Mouse (Mus musculus) adrenal gland, postnatal 36 days (tissue): ENCODE measurements at regions not wholly inside any gene's neighbourhood (a gene's known extent, or its start where the extent isn't known, plus 50 kb on each side); places are given as distances from the start of the nearest gene placed in this dataset.
A peak's percentile ranks its signal among the peaks of the same experiment; 100 is the strongest.

Experiments used
- DNase-seq, 2 experiments: peaks; one replicate each; pipeline ENCODE4 v3.0.0; 2021; ENCODE audit warnings: mixed read lengths in 1 of 2

DNA sequence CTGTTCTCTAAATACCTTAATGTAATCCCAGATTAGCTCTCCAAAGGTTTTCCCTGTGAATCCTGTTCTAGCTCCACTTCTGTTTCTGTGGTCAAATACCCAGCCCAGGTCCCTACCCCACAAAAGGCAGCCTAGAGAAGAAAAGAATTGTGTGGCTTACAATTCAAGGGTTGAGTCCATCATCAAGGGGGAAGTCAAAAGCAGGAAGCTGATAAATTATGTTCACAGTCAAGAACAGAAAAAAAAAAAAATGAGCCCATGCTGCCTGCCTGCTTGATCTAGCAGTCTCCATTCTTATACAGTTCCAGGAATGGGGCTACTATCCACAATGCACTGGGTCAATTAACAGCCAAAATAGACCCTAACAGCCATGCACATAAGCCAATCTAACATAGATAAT, 285.7 kb downstream of the Actr3 start:
- no peak for DNase-seq

GRCm38 (mm10) chr1:125123861-125124260, 311.7 kb downstream of the Actr3 start:
- no peak for DNase-seq

GRCm38 (mm10) chr1:125100596-125100995, 334.9 kb downstream of the Actr3 start:
- DNase-seq, result no peak

DNA sequence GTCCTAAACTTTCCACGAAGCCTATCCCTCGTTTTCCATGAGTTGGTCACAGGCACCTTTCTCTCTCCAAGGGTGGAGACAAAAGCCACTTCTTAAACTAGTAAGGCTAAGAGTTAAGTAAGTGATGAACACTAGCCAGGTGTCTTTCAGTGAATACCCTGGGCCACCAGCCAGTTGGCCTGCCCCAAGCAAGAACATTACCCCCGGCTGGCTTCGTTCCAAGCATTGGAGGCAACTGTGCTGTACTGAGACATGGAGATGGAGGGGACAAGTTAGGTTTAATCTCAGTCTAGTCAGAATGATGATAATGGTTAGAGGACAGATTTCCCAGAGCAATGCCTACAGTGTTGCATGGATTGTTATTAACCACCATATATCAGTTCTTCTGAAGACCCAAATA, 350.6 kb downstream of the Actr3 start:
- DNase-seq, result no peak

- DNase-seq, result no peak
Observed at GRCm38 (mm10) chr1:125039572-125040326, 395.8 kb downstream of the Actr3 start.

GRCm38 (mm10) chr1:125013301-125013700, 422.2 kb downstream of the Actr3 start:
- DNase-seq, result no peak

DNA sequence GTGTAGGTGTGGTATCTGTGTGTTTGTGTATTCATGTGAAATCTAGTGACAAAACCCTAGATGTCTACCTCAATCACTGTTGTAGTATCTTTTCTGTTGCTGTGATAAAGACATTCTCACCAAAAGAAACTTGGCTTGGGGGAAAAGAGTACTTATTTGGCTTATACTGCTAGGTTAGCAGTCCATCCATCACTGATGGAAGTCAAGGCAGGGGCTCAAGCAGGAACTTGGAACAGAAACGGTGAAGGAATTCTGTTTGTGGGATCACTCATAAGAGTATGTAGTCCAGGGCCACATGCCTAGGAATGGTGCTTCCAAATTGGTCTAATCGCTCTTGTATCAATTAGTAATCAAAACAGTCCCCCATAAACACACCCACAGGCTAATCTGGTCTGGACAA, 423.6 kb downstream of the Actr3 start:
- no peak for DNase-seq

DNA sequence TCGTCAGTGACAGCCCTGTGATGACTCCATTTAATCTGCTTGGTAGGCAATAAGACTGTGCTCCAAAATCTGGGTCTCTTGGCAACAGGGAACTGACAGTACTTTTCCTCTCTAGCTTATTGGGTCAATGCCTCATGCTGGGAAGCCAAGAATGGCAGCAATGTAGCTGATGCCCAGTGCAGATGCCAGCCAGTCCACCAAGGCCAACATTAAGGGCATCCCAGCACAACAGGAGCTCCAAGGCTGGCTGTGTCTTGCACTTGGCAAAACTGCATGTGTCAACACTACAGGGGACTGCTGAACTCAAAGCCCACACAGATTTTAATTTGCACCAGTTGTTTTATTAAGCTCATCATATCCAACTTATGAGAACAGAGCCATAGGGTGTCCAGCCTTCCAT, 437.9 kb downstream of the Actr3 start:
- peak; percentile 54 to 77 for DNase-seq

DNA sequence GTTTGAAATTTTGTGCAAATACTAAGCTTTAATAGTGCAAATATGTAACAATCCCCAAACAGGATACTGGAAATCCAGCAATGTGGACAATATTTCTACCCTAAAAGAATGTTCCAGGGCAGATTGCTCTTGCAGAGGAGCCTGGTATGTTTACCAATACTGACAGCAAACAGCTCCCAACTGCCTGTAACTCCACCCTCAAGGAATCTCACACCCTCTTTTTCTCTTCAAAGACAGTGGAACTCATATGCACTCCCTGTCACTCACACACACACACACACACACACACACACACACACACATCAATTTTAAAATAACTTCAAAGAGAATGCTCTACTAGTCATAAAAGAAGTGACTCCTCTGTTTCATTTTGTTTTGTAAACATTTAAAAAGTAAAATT, 484.7 kb downstream of the Actr3 start:
- no peak for DNase-seq

GRCm38 (mm10) chr1:124904373-124904772, 531.2 kb downstream of the Actr3 start:
- DNase-seq, result no peak

- DNase-seq, result no peak
Observed at GRCm38 (mm10) chr1:124871148-124871547, 564.4 kb downstream of the Actr3 start.

DNA sequence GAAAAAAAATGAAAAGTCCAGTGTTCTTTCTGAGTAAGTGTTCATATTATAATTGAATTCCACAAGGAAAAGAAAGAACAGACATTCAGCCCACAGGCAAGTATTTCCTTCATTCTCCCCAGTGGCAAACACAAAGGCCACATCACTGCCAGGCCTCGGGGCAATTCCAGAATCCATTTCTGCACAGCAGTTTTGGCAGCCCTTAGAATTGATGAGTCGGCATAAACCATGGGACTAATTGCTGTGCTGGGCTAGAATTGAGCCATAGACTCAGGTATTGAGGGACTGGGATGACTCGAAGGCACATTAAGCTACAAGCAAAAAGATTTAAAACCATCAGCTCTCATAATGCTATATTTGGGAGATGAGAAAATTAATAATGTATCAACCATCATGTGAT, 569.3 kb downstream of the Actr3 start:
- no peak for DNase-seq

DNA sequence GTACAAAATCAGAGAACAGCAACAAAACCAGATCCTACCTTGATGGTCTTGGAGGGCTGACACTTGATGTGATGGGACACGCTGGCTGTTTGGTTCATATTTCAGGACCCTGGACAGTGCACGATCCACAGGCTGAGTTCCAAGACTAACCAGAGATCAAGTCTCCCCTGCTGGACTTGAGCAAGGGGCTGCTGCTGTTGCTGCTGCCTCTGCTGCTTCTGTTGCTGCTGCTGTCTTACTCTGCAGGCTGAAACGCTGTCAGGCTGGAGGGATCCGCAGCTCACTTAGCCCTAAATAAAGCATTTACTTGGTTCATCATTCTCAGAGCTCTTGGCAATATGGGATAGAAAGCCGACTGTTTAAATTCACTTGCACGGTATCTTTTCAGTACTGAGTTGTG, 589.8 kb downstream of the Actr3 start:
- DNase-seq, result peak; percentile 9 to 23

- DNase-seq, result no peak
Observed at GRCm38 (mm10) chr1:124825717-124826116, 609.8 kb downstream of the Actr3 start.

GRCm38 (mm10) chr1:124793026-124793425, 642.5 kb downstream of the Actr3 start:
- DNase-seq, result no peak

DNA sequence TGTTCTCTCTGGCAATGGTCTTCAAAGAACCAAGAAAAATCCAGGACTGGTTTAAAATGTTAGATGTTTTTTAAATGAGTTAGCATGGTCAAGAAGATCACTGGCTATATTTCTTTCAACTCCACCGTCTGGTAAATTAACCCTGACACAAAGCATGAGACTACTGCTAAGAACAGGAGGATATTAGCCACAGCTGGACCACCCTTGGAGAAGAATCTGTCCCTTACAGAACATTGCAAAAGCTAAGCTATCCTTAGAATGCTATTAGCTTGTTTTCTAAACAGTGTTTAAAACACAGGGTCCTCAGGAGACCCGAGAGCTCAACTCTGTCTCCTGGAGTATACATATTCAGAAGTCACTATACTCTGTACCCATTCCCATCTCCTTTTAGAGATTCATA, 644.9 kb downstream of the Actr3 start:
- no peak for DNase-seq

DNA sequence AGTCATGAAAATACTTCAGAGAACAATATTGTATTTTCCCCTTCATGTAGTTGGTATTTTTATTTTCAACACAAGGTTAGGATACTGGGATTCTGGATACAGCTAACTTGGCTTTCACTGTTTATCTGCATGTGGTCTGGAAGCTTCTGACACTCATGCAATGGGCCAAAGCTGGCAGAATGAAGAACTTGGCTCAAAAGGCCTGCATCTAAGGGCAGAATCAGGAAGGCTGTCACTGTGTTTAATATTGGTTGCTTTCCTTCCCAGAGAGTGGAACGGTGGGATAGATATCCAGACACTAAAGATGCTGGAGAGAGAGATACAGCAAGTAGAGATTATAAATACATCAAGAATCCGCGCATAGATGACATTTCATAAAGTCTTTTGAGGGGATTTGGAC, 645.4 kb downstream of the Actr3 start:
- DNase-seq, result no peak

DNA sequence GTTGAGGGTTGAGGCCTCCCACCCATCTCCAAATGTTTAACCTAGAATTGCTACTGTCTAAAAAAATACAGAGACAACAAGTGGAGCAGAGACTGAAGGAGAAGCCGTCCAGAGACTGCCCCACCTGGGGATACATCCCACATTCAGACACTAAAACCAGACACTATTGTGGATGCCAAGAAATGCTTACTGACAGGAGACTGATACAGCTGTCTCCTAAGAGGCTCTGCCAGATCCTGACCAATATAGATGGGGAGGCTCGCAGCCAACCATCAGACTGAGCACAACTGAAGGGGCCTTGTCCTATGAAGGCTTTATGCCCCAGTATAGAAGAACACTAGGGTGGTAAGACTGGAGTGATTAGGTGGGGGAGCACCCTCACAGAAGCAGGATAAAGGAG, 652.5 kb downstream of the Actr3 start:
- DNase-seq, result no peak

DNA sequence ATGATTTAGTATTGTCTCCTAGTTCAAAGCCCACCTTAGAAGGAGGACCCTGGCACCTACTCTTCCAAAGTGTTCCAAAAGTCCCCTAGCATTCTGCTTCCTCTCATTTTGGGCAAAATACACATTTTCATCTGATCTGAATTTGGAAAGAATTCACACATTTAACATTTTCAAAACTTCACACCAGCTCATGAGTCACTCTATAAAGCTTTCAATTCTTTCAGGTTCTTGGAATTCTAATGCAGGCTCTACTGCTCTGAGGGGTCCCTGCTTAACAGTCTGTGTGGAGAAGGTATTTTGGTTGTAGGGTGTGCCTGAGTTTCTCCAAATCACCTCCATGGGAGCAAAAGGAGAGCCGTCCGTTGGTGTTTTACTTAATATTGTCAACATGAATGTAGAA, 657.8 kb downstream of the Actr3 start:
- DNase-seq, result no peak

- no peak for DNase-seq
Observed at GRCm38 (mm10) chr1:124756721-124757120, 678.8 kb downstream of the Actr3 start.

GRCm38 (mm10) chr1:124739777-124740176, 694.4 kb upstream of the Dpp10 start:
- no peak for DNase-seq

GRCm38 (mm10) chr1:124730364-124730763, 685.0 kb upstream of the Dpp10 start:
- no peak for DNase-seq

GRCm38 (mm10) chr1:124718065-124718464, 672.7 kb upstream of the Dpp10 start:
- peak; percentile 62 to 67 for DNase-seq

DNA sequence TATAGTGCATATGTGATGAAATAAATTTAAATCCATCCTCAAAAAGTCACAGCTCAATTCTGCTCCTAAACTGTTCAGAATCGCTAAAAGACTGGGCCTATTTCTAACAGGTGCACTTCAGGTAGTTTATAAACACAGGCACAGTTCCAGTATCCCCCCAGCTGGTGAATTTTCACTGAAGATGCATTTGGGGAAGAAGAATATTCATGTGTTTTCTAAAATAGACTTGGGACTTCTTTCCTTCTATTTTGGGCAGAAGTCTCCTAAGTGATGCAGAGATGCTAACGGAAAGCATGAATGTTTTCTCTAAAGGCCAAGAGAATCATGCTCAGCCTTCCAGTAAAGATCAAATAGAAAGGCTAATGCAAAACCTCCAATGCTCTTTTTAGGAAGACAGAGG, 660.9 kb upstream of the Dpp10 start:
- DNase-seq, result no peak

- peak; percentile 9 to 10 for DNase-seq
Observed at GRCm38 (mm10) chr1:124674420-124674819, 629.1 kb upstream of the Dpp10 start.
